Mouse (Mus musculus) T-helper 17 cell (primary cell): ENCODE measurements around the gene Rtn4rl1.

Experiments used
- in situ Hi-C, 2 experiments: fragments of 300-600 bp; cut with MboI, MseI; formaldehyde crosslinking; loops; 1 replicate in 1 of 2; 2 replicates in 1 of 2; pipeline ENCODE4 v1.15.1; 2025; ENCODE audit warnings: high pct_unique_total_duplicates in 2 of 2

The Rtn4rl1 gene

GRCm38 (mm10) chr11:75210755-75211154 is 17.2 kb downstream of the Rtn4rl1 start:
- in situ Hi-C loops, result no loop called here

DNA sequence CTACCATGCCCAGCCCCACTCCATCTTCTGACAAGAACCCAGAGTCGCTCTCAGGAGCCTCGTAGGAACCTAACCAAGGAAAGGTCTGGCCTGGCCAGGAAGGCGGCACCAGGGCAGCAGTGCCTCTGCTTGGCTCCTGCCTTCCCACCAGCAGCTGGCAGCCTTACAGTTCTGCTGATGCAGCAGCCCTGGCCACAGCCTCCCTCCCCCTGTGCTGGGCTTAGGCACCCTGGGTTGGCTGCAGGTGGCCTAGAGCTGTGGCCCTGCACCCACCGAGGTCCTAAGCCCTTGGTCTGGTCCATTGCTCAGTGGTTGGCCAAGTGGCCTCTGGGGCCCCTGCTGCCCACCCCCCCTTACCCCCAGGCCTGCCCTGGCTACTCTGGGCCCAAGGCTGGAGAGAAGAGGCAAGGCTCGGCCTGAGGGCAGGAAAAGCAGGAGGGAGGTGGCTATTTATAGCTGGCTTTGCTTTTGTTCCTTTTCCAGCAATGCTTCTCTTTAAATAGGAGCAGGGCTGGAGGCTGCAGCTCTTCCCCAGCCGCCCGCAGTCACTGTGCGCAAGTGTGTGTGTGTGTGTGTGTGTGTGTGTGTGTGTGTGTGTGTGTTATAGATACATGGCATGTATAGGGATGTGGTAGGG is 18.6 kb downstream of the Rtn4rl1 start:
- in situ Hi-C loops, result no loop called here

- in situ Hi-C loops, result no loop called here
These were observed 19.3 kb downstream of the Rtn4rl1 start for GRCm38 (mm10) chr11:75212876-75213275.

DNA sequence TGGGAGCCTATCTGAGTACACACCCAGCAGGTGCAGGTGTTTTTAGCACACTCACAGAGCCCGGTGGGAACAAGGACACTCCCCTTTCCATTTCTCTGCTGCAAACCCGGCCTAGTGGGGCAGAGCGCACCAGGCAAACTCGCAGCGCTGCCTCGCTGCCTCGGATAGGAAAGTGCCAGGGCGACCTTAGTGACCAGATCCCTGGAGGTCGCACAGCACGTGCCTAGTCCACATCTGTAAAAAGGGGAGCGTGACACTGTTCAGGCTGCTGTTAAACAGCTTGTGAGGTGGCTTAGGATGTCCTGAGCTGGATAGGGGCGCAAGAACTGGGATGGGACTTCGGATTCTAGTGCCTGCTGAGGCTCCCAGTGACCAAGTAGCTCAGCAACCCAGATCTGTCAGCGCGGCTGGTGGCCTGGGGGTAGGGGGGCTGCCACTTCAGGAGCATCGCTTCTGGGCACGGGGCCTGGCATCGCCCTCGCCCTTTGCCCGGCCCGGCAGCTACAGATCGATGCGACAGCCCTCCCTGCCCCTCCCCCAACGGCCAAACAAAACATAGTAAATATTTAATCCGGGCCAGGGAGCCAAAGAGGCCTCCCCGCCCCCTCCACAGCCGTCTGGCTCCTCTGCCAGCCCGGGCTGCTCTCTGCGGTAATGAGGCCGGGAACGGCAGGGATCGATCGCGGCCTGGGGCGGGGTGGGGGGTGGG is 19.9 kb downstream of the Rtn4rl1 start:
- in situ Hi-C loops, result no loop called here

DNA sequence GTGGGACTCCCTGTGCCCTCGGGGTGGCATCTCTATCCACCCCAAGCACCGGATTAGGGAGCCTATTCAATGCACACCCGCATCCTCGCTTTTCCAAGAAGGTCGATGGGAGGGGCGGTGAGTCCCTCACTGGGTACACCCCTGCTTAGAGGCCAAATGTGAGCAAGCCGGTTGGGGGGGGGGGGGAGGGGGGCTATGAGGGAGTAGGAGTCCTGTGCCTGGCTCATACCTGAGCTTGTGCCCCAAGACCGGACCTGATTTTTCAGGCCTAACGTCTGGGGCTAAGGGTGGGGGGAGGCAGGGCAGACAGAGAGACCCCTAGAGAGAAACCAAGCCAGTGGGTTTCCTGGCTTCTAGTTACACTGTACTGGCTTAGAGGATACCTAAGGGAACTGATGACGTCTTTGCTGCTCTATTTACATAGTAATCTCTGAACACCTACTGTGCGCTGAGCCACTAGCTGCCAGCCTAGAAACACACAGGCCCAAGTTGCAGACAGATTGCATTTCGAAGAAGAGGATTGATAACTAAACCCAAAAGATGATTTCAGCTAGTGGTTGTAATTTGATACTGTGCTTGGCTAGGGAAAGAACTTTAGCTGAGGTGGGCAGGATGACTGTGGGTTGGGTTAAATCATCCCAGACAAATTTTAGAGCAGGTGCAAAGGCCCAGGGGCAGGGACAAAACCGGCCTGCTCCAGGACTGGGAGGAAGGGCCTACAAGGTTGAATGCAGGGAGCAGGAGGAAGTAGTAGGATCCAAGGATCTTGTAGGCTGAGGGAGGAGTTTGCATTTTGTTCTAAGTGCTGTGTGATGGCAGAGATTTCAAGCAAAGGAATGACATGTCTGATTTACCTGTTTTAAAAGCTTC is 20.7 kb downstream of the Rtn4rl1 start:
- in situ Hi-C loops, result no loop called here

GRCm38 (mm10) chr11:75220115-75220514 is 26.5 kb downstream of the Rtn4rl1 start:
- in situ Hi-C loops, result no loop called here

DNA sequence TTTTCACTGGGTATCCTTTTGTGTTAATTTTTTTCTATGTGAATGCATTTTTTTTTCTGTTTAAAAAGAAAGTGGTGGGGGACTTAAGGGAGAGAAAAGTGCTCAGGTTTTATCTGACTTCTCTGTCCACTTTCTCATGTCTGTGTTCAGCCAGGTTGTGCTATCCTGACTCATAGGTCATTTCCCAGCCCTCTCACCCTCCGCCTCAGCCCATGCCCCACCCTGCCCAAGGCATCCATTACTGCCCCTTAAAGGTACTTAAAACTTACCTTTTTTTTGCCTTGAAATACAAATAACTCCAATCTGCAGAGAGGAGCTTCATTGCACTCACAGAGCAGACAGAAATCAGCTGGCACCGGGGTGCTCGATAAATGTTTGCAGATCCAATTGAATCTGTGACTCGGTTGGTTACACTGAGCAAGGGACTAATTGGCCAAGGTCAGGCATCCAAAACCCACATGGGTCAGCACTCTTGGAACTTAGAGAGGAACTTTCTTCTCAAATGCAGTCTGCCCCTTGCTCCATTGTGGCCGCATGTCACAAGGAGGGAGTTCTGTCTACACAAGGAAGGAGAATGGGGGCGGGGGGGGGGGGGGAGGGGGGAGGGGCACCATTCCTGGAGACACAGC is 27.0 kb downstream of the Rtn4rl1 start:
- in situ Hi-C loops, result no loop called here

GRCm38 (mm10) chr11:75224062-75224461 is 30.5 kb downstream of the Rtn4rl1 start:
- in situ Hi-C loops, result no loop called here

DNA sequence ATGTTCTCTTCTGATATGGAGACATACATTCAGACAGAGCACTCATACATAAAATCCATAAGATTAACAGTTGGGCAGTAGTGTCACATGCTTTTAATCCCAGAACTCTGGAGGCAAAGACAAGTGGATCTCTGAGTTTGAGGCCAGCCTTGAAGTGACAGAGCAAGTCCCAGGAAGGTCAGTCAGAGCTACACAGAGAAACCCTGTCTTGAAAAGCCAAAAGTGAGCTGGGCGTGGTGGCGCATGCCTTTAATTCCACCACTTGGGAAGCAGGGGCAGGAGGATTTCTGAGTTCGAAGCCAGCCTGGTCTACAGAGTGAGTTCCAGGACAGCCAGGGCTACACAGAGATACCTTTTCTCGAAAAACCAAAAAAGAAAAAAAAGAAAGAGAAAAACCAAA is 31.3 kb downstream of the Rtn4rl1 start:
- in situ Hi-C loops, result loop anchor here (5.0 kb wide), 1 partner anchor 33 kb away; the partner anchor contains the start of genes Dph1 (in 2 of the 2) and Rtn4rl1 (in 2 of the 2)

DNA sequence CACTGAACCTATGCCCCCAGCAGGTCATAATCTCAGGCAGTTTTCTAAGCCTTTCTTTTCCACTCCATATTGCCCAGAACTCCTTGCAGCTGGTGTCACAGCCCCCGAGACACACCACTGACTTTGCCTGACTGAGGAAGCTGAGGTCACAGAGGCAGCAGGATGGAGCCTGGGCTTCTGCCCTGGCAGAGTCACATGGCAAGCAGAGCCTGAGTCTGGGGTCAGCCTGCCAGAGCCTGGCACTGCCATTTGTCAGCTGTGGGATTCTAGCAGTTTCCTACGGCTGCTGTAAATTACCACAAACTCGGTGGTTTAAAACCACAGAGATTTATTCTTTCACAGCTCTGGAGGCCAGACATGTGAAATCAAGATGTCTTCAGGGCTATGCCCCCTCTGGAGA is 34.0 kb downstream of the Rtn4rl1 start:
- in situ Hi-C loops, result loop anchor here (5.0 kb wide), 1 partner anchor 35 kb away; the partner anchor contains the start of genes Dph1 (in 2 of the 2) and Rtn4rl1 (in 2 of the 2)

DNA sequence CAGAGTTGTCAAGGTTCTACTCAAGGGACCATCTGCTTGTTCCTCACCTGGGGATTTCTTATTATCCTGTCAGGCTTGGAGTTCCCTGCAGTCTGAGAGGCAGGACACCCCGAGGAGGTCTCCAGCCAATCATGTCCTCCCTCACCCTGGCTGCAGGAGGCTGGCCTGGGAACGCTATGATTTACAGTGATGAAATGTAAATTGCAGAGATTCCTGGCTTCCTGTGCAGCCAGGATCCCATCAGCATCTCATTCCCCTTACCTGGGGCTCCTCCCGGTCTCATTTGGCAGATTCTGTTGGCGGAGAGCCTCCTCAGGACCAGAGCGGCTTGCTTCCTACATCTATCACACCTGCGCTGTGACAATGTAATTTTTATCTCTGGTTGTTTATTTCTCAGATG is 35.7 kb downstream of the Rtn4rl1 start:
- in situ Hi-C loops, result loop anchor here (5.0 kb wide), 1 partner anchor 37 kb away; the partner anchor contains the start of genes Dph1 (in 2 of the 2) and Rtn4rl1 (in 2 of the 2)

DNA sequence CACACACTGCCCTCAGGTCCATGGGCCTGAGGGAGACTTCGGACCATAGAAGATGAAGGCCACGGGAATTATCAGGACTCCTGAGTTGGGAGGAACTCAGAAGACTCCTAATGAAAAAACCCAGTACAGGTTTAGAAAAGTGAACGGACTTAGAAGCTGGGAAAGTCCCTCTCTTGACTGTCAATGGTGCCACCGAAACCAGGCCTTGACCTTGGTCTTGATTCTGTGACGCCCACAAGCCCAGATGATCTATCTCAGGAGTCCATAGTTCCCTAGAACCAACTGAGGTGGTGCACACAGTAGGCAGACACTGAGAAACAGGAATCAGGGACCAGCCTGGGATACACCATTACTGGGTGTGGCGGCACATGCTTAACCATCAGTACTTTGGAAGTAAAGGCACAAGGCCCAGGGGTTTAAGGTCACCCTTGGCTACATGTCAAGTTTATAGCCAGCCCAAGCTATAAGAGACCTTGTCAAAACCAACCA is 36.7 kb downstream of the Rtn4rl1 start:
- in situ Hi-C loops, result no loop called here

DNA sequence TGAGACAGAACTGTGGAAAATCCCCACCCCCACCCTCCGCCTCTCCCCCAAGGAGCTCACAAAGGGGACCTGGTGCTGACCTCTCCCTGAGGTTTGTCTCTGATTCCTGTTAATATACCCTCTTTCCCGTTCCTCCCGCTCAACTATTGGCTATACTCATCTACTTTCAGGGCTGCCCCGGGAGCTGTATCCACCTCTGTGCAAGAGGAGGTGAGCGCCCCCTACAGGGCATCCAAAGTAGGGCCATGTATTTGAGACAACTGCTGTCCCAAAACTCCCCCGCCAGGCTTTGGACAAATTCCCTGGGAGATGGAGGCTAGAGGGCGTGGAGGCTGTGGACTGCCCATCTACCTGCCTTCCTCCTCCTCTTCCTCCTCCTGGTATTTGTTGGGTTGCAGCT is 38.2 kb downstream of the Rtn4rl1 start:
- in situ Hi-C loops, result no loop called here

DNA sequence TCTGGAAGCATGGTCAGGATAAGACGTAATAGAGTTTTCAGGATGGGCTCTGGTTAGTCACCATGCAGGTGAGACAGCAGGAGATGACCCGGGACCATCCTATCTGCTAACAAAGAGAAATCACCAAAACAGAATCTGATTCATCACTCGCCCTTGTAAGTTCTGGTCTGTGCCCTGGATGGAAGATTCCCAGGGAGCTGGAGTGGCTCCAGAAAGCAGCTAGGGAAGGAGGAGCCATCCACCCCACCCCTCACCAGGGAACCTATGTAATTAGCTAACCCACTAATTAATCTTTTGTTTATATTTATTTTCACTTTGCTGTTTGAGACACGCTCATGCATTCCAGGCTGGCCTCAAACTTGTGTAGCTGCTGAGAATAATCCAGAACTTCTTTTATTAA is 38.9 kb downstream of the Rtn4rl1 start:
- in situ Hi-C loops, result no loop called here

GRCm38 (mm10) chr11:75234745-75235144 is 41.2 kb downstream of the Rtn4rl1 start:
- in situ Hi-C loops, result no loop called here

- in situ Hi-C loops, result loop anchor here in 1 of 2 experiments (10.0 kb wide), 1 partner anchor 1244 kb away; no protein-coding TSS in a partner anchor
These were observed 46.8 kb downstream of the Rtn4rl1 start for GRCm38 (mm10) chr11:75240158-75240934.

GRCm38 (mm10) chr11:75242710-75243255 is 49.2 kb downstream of the Rtn4rl1 start:
- in situ Hi-C loops, result loop anchor here in 1 of 2 experiments (10.0 kb wide), 1 partner anchor 1242 kb away; no protein-coding TSS in a partner anchor

DNA sequence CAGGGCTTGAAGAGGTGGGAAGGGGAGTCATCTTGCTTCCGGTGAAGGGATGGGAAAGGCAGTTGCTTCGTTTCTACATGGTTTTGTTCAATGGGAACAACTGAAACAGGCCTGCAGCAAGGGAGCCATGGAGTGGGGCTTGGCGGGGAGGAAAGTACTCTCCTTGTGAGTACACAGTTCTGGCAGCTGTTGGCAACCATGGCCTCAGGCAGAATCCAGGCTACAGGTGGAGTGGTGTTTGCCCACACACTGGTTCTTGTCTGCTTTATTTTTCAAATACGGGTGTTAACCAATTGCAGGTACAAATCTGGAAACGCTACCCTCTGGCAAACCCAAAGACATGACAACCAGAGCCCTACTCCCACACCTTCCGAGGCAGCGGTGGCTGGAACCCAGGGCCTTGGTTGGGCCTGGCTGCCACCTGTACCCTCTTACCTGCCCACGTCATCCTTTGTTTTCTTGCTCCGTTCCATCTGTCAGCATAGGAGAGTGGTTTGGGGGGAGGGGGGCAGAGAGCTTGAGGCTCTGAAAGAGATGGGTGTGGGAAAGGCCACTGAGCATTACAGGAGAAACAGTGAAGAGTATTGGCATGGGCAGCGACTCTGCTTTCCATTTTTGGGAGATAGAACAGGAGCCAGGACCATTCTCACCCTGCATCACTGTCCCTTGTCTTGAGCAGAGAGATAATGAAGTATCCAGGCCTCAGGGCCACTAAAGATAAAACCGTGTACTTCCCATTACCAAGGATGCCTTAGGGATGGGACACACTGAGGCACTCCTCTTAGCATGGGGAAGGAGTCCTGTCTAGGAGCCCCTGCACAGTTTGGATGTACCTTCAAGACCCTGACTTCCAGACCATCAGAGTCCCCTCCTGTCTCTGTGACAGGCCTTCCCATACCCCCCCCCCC is 51.0 kb downstream of the Rtn4rl1 start:
- in situ Hi-C loops, result loop anchor here in 1 of 2 experiments (5.0 to 10.0 kb wide), 2 partner anchors 48 to 1240 kb away; no protein-coding TSS in a partner anchor
